ENCODE assay signal across 23 mouse cellular contexts in the genomic region with DNA sequence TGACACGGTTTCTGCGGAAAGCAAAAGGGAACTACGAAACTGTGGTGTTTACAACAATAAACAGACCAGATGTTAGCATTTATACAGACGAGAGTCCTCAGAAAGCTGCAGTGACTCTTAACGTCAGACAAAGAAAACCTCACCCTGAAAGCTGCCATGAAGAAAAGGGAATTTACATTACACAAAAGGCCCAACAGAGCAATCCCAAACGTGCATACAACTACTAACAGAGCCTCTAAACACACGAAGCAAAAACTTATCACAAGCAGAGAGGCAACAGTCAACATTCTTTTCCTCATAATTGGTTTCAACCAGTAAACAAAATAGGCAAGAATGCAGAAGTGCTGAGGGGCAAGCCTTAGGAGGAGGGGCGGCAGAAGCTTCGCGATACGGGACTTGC. TPM values are rescaled to one million over a fixed set of nuclear protein-coding genes. Genes with fewer than 3 reads are reported as not detected.
A peak's percentile ranks its signal among the peaks of the same experiment; 100 is the strongest.
DNase-seq lines count a peak whose midpoint lies in the region; ATAC-seq and TF ChIP-seq lines count a peak whose summit lies in the region.
"Had no signal": no experiment of that assay in that cellular context is flagged by ENCODE, and none has a peak within 500 bp of the region (broad histone marks: within the 10 kb centered on the region; RNA-seq: fewer than 3 reads in every experiment).

No protein-coding gene starts in this region.

- no peak for DNase-seq in kidney, postnatal 14 days
- no peak for DNase-seq in neural tube, embryonic 10.5 days (ENCODE audit: extremely low spot score, low spot score)
- DNase-seq in retina, embryonic 14.5 days (ENCODE audit: low spot score): no peak
- DNase-seq in thymus, adult 2 months: no peak
- DNase-seq: adrenal gland, postnatal 10 days; cerebellum, adult 11 months; cerebellum, postnatal 10 days; gastrocnemius, adult 2 months; lung, adult 18-20 months; lung, postnatal 36 days; right cerebral cortex, postnatal 4 days; thymus, postnatal 25 days had no signal

- no peak overlapping the region for H3K9ac ChIP-seq in kidney, embryonic 16.5 days (replicated peaks; ENCODE audit: low read length)
- H3K9ac ChIP-seq in neural tube, embryonic 13.5 days: 0 out of 2 replicates have a peak overlapping the region, but pooled peaks have one; percentile 6
- no peak overlapping the region for H3K9ac ChIP-seq in intestine, embryonic 15.5 days
- H3K9ac ChIP-seq: forebrain, embryonic 12.5 days had no signal

- H3K4me3 ChIP-seq in kidney, embryonic 16.5 days (ENCODE audit: low read length): no peak overlapping the region
- no peak overlapping the region for H3K4me3 ChIP-seq in neural tube, embryonic 13.5 days
- H3K4me3 ChIP-seq in intestine, embryonic 15.5 days (replicated peaks): no peak overlapping the region
- no peak overlapping the region for H3K4me3 ChIP-seq in thymus, adult 2 months (ENCODE audit: control insufficient read depth, insufficient read depth, low read length)
- H3K4me3 ChIP-seq: forebrain, embryonic 12.5 days; gastrocnemius, adult 2 months; myocyte had no signal

- H3K4me1 ChIP-seq in kidney, embryonic 16.5 days (ENCODE audit: insufficient read depth, low read length): peaks cover 38% of the 10 kb centered on the region
- H3K4me1 ChIP-seq in neural tube, embryonic 13.5 days (replicated peaks): peaks cover 28% of the 10 kb centered on the region
- peaks cover 27% of the 10 kb centered on the region for H3K4me1 ChIP-seq in intestine, embryonic 15.5 days (replicated peaks)
- H3K4me1 ChIP-seq in thymus, adult 2 months (replicated peaks; ENCODE audit: control insufficient read depth, insufficient read depth, low read length): no peaks in the 10 kb centered on the region; the same call in 1 of the 2 replicates

- WGBS in kidney, embryonic 16.5 days: 71% methylated on average over 11 of the region's 11 CpGs
- 34% methylated on average over 11 of the region's 11 CpGs for WGBS in neural tube, embryonic 13.5 days
- 42% methylated on average over 11 of the region's 11 CpGs for WGBS in intestine, embryonic 15.5 days
- WGBS in thymus, adult 2 months: 90% methylated on average over 11 of the region's 11 CpGs

- no peak for ATAC-seq in kidney, embryonic 16.5 days (ENCODE audit: low FRiP score, low TSS enrichment)
- no peak for ATAC-seq in neural tube, embryonic 13.5 days (ENCODE audit: low read depth)
- no peak for ATAC-seq in intestine, embryonic 15.5 days

- H3K9me3 ChIP-seq in kidney, embryonic 16.5 days (ENCODE audit: low read length): no peaks in the 10 kb centered on the region
- H3K9me3 ChIP-seq in neural tube, embryonic 13.5 days: no peaks in the 10 kb centered on the region
- no peaks in the 10 kb centered on the region for H3K9me3 ChIP-seq in intestine, embryonic 15.5 days
- H3K9me3 ChIP-seq: forebrain, embryonic 12.5 days had no signal

- no peak overlapping the region for H3K4me2 ChIP-seq in kidney, embryonic 16.5 days (replicated peaks; ENCODE audit: low read depth, low read length)
- no peak overlapping the region for H3K4me2 ChIP-seq in neural tube, embryonic 13.5 days
- H3K4me2 ChIP-seq in intestine, embryonic 15.5 days (replicated peaks): peak overlapping the region; percentile 2; the same call in 1 of the 2 replicates
- H3K4me2 ChIP-seq: forebrain, embryonic 12.5 days; heart, embryonic 11.5 days had no signal

- TF ChIP-seq POLR2A in thymus, adult 2 months (IDR thresholded peaks at IDR 0.05; ENCODE audit: control insufficient read depth, extremely low read depth, insufficient read depth, low read length, poor library complexity): no peak

- no peak for TF ChIP-seq CTCF in thymus, adult 2 months (IDR thresholded peaks at IDR 0.05; ENCODE audit: borderline replicate concordance, control insufficient read depth, extremely low read depth, insufficient read depth, low read length, poor library complexity)

- peak overlapping the region; percentile 41; the same call in 1 of the 2 replicates for H3K27ac ChIP-seq in kidney, embryonic 16.5 days (ENCODE audit: low read length)
- no peak overlapping the region for H3K27ac ChIP-seq in neural tube, embryonic 13.5 days (replicated peaks)
- H3K27ac ChIP-seq in intestine, embryonic 15.5 days: no peak overlapping the region
- H3K27ac ChIP-seq in thymus, adult 2 months (ENCODE audit: control insufficient read depth, insufficient read depth, low read length): no peak overlapping the region
- H3K27ac ChIP-seq: forebrain, embryonic 12.5 days had no signal

- no peaks in the 10 kb centered on the region for H3K27me3 ChIP-seq in kidney, embryonic 16.5 days (ENCODE audit: insufficient read depth, low read length)
- H3K27me3 ChIP-seq in neural tube, embryonic 13.5 days: no peaks in the 10 kb centered on the region
- H3K27me3 ChIP-seq in intestine, embryonic 15.5 days (replicated peaks): no peaks in the 10 kb centered on the region
- no peaks in the 10 kb centered on the region for H3K27me3 ChIP-seq in thymus, adult 2 months (ENCODE audit: control insufficient read depth, insufficient read depth, low read length)
- H3K27me3 ChIP-seq: forebrain, embryonic 12.5 days had no signal

- H3K36me3 ChIP-seq in kidney, embryonic 16.5 days (ENCODE audit: insufficient read depth, low read length): no peaks in the 10 kb centered on the region
- H3K36me3 ChIP-seq in neural tube, embryonic 13.5 days: no peaks in the 10 kb centered on the region
- no peaks in the 10 kb centered on the region for H3K36me3 ChIP-seq in intestine, embryonic 15.5 days
- no peaks in the 10 kb centered on the region for H3K36me3 ChIP-seq in thymus, adult 2 months (ENCODE audit: control insufficient read depth, insufficient read depth, low read length)
- H3K36me3 ChIP-seq: forebrain, embryonic 12.5 days had no signal

RNA-seq across cellular contexts. Expression of a gene that starts 18.9 kb away (rescaled TPM):
- 3.4 and 3.6 TPM in 2 replicates for polyA plus RNA-seq in kidney, embryonic 16.5 days (2015; fragmentation: Nextera tagmentation; extraction: Ambion mirVana)
- polyA plus RNA-seq in neural tube, embryonic 13.5 days (2015; fragmentation: Nextera tagmentation; extraction: Ambion mirVana): 1.6 and 1.9 TPM in 2 replicates
- 6.3 and 6.9 TPM in 2 replicates for polyA plus RNA-seq in intestine, embryonic 15.5 days (2015; fragmentation: Nextera tagmentation; extraction: Ambion mirVana)
- polyA plus RNA-seq in thymus, adult 2 months (2012; rRNA removed): 7.8 and 8.4 TPM in 2 replicates

RNA-seq across cellular contexts. Expression of a gene that starts 37.5 kb away (rescaled TPM):
- polyA plus RNA-seq in kidney, embryonic 16.5 days (2015; fragmentation: Nextera tagmentation; extraction: Ambion mirVana): 172 and 174 TPM in 2 replicates
- polyA plus RNA-seq in neural tube, embryonic 13.5 days (2015; fragmentation: Nextera tagmentation; extraction: Ambion mirVana): 54.3 and 60.0 TPM in 2 replicates
- polyA plus RNA-seq in intestine, embryonic 15.5 days (2015; fragmentation: Nextera tagmentation; extraction: Ambion mirVana): 111 and 126 TPM in 2 replicates
- polyA plus RNA-seq in thymus, adult 2 months (2012; rRNA removed): 63.4 and 76.3 TPM in 2 replicates

RNA-seq across cellular contexts. Expression of a gene that starts 54.6 kb away (rescaled TPM):
- polyA plus RNA-seq in kidney, embryonic 16.5 days (2015; fragmentation: Nextera tagmentation; extraction: Ambion mirVana): not detected in 2 replicates
- polyA plus RNA-seq in neural tube, embryonic 13.5 days (2015; fragmentation: Nextera tagmentation; extraction: Ambion mirVana): not detected in 2 replicates
- not detected in 2 replicates for polyA plus RNA-seq in intestine, embryonic 15.5 days (2015; fragmentation: Nextera tagmentation; extraction: Ambion mirVana)
- polyA plus RNA-seq in thymus, adult 2 months (2012; rRNA removed): not detected in 2 replicates
- polyA plus RNA-seq: forebrain, embryonic 12.5 days; heart, embryonic 11.5 days; kidney, embryonic 14.5 days; large intestine, adult 2 months; limb, embryonic 14.5 days; myocyte had no signal

RNA-seq across cellular contexts. Expression of a gene that starts 55.3 kb away (rescaled TPM):
- not detected in 2 replicates for polyA plus RNA-seq in kidney, embryonic 16.5 days (2015; fragmentation: Nextera tagmentation; extraction: Ambion mirVana)
- polyA plus RNA-seq in neural tube, embryonic 13.5 days (2015; fragmentation: Nextera tagmentation; extraction: Ambion mirVana): not detected in 2 replicates
- not detected in 2 replicates for polyA plus RNA-seq in intestine, embryonic 15.5 days (2015; fragmentation: Nextera tagmentation; extraction: Ambion mirVana)
- not detected in 2 replicates for polyA plus RNA-seq in thymus, adult 2 months (2012; rRNA removed)
- polyA plus RNA-seq: forebrain, embryonic 12.5 days; gonadal fat pad, adult 2 months; heart, embryonic 11.5 days; kidney, embryonic 14.5 days; large intestine, adult 2 months; limb, embryonic 14.5 days; myocyte; testis, adult 2 months had no signal
